Mouse (Mus musculus): ENCODE results near the gene Als2. TPM values are rescaled to one million over a fixed set of nuclear protein-coding genes. Genes with fewer than 3 reads are reported as not detected.

The Als2 gene
- polyA plus RNA-seq, 1 experiment, result 10.8 TPM

GRCm38 (mm10) chr1:59257736-59258135 lies 20.7 kb upstream of the Als2 start:
- TF ChIP-seq CTCF (conservative IDR thresholded peaks at IDR 0.05; ENCODE audit: insufficient read depth, insufficient read length, low read depth, low read length) (no peak), POLR2A (IDR thresholded peaks at IDR 0.05; ENCODE audit: low read depth, low read length) (no peak)
- no peak for DNase-seq
- 43% methylated on average over 3 of the region's 3 CpGs for WGBS
- Histone ChIP-seq H3K27me3 (replicated peaks; ENCODE audit: control insufficient read depth, insufficient read depth, low read length) (no peaks in the 10 kb centered on the region), H3K4me1 (ENCODE audit: control insufficient read depth, insufficient read depth, low read length) (no peaks in the 10 kb centered on the region), H3K4me3 (ENCODE audit: insufficient read depth, low read depth, low read length) (no peak overlapping the region), H3K36me3 (ENCODE audit: control insufficient read depth, insufficient read depth, low read length) (no peaks in the 10 kb centered on the region), H3K27ac (ENCODE audit: insufficient read depth, low read depth, low read length) (no peak overlapping the region)

DNA sequence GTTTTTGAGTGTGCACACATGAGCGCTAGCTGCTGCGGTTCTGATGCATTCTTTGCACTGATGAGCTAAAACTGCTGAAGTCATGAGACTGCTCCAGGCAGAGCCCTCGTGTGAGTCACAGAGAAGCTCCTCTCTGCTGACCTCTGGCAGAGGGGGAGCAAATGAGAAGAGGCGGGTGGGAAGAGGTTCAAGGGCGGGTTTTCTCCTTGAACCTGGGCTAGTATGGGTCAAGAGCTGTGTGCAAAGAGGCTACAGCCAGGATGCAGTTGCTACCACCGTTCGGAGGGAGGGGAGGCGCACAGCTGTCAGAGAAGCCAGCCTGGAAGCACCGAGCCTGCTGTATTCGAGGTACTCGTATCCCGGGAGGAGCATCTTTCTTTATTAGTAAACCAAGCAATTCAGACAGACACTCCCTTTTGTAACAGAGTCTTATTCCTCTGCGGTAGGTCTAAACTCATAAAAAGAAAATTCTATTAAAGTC lies 19.8 kb upstream of the Als2 start, which contains the start of gene Cdk15:
Gene Cdk15 (plus strand): TSS at position 156 of the 481 bp plus-strand sequence.
- no peak within 1 kb of the TSS for H3K4me3 ChIP-seq (ENCODE audit: insufficient read depth, low read depth, low read length)
- H3K27me3 ChIP-seq (replicated peaks; ENCODE audit: control insufficient read depth, insufficient read depth, low read length), result no peaks in the 10 kb centered on the region
- TF ChIP-seq POLR2A (IDR thresholded peaks at IDR 0.05; ENCODE audit: low read depth, low read length) (no peak), CTCF (conservative IDR thresholded peaks at IDR 0.05; ENCODE audit: insufficient read depth, insufficient read length, low read depth, low read length) (no peak)
- H3K27ac ChIP-seq (ENCODE audit: insufficient read depth, low read depth, low read length), result no peak within 1 kb of the TSS
- H3K36me3 ChIP-seq (ENCODE audit: control insufficient read depth, insufficient read depth, low read length), result no peaks in the 10 kb centered on the region
- 20% methylated on average over 13 of the region's 13 CpGs for WGBS
- DNase-seq, result peak; percentile 19
- no peaks in the 10 kb centered on the region for H3K4me1 ChIP-seq (ENCODE audit: control insufficient read depth, insufficient read depth, low read length)

GRCm38 (mm10) chr1:59253301-59253909 lies 16.4 kb upstream of the Als2 start:
- H3K4me3 ChIP-seq (ENCODE audit: insufficient read depth, low read depth, low read length), result no peak overlapping the region
- no peak for DNase-seq
- TF ChIP-seq POLR2A (IDR thresholded peaks at IDR 0.05; ENCODE audit: low read depth, low read length) (no peak), CTCF (conservative IDR thresholded peaks at IDR 0.05; ENCODE audit: insufficient read depth, insufficient read length, low read depth, low read length) (no peak)
- H3K27ac ChIP-seq (ENCODE audit: insufficient read depth, low read depth, low read length), result no peak overlapping the region
- H3K36me3 ChIP-seq (ENCODE audit: control insufficient read depth, insufficient read depth, low read length), result no peaks in the 10 kb centered on the region
- H3K27me3 ChIP-seq (replicated peaks; ENCODE audit: control insufficient read depth, insufficient read depth, low read length), result no peaks in the 10 kb centered on the region
- no peaks in the 10 kb centered on the region for H3K4me1 ChIP-seq (ENCODE audit: control insufficient read depth, insufficient read depth, low read length)
- 13% methylated on average over 18 of the region's 18 CpGs for WGBS

- no peak overlapping the region for H3K27ac ChIP-seq (ENCODE audit: insufficient read depth, low read depth, low read length)
- 11% methylated on average over 7 of the region's 7 CpGs for WGBS
- H3K4me3 ChIP-seq (ENCODE audit: insufficient read depth, low read depth, low read length), result no peak overlapping the region
- no peaks in the 10 kb centered on the region for H3K4me1 ChIP-seq (ENCODE audit: control insufficient read depth, insufficient read depth, low read length)
- H3K36me3 ChIP-seq (ENCODE audit: control insufficient read depth, insufficient read depth, low read length), result no peaks in the 10 kb centered on the region
- DNase-seq, result peak; percentile 32
- TF ChIP-seq CTCF (conservative IDR thresholded peaks at IDR 0.05; ENCODE audit: insufficient read depth, insufficient read length, low read depth, low read length), result no peak
- TF ChIP-seq POLR2A (IDR thresholded peaks at IDR 0.05; ENCODE audit: low read depth, low read length), result no peak
- no peaks in the 10 kb centered on the region for H3K27me3 ChIP-seq (replicated peaks; ENCODE audit: control insufficient read depth, insufficient read depth, low read length)
These were observed 15.7 kb upstream of the Als2 start for GRCm38 (mm10) chr1:59252762-59253161.

- Histone ChIP-seq H3K4me3 (ENCODE audit: insufficient read depth, low read depth, low read length) (no peak overlapping the region), H3K27me3 (replicated peaks; ENCODE audit: control insufficient read depth, insufficient read depth, low read length) (no peaks in the 10 kb centered on the region), H3K27ac (ENCODE audit: insufficient read depth, low read depth, low read length) (no peak overlapping the region), H3K36me3 (ENCODE audit: control insufficient read depth, insufficient read depth, low read length) (no peaks in the 10 kb centered on the region), H3K4me1 (ENCODE audit: control insufficient read depth, insufficient read depth, low read length) (no peaks in the 10 kb centered on the region)
- 4% methylated on average over 9 of the region's 9 CpGs for WGBS
- peak; percentile 86 for TF ChIP-seq CTCF (conservative IDR thresholded peaks at IDR 0.05; ENCODE audit: insufficient read depth, insufficient read length, low read depth, low read length)
- no peak for TF ChIP-seq POLR2A (IDR thresholded peaks at IDR 0.05; ENCODE audit: low read depth, low read length)
- DNase-seq, result peak; percentile 56
These were observed 10.6 kb upstream of the Als2 start for GRCm38 (mm10) chr1:59247602-59248001.

DNA sequence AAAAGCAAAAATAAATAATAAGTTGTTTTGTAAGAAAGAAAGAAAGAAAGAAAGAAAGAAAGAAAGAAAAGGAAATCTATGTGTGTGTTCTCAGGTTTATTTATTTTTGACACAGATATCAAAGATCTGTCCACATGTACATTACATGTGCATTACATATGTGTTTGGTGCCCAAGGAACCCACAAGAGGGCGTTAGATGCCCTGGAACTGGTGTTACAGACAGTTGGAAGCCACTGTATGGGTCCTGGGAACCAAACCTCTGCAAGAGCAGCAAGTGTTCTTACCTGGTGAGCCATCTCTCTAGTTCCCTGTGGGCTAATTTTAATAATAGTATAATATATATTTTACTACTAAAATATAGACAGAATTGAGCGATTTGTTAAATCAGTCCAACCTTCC lies 6.7 kb upstream of the Als2 start:
- Histone ChIP-seq H3K4me1 (ENCODE audit: control insufficient read depth, insufficient read depth, low read length) (no peaks in the 10 kb centered on the region), H3K27me3 (replicated peaks; ENCODE audit: control insufficient read depth, insufficient read depth, low read length) (no peaks in the 10 kb centered on the region), H3K36me3 (ENCODE audit: control insufficient read depth, insufficient read depth, low read length) (no peaks in the 10 kb centered on the region), H3K4me3 (ENCODE audit: insufficient read depth, low read depth, low read length) (no peak overlapping the region), H3K27ac (ENCODE audit: insufficient read depth, low read depth, low read length) (no peak overlapping the region)
- DNase-seq, result no peak
- WGBS, result 63% methylated on average over 2 of the region's 2 CpGs
- TF ChIP-seq CTCF (conservative IDR thresholded peaks at IDR 0.05; ENCODE audit: insufficient read depth, insufficient read length, low read depth, low read length) (no peak), POLR2A (IDR thresholded peaks at IDR 0.05; ENCODE audit: low read depth, low read length) (no peak)

DNA sequence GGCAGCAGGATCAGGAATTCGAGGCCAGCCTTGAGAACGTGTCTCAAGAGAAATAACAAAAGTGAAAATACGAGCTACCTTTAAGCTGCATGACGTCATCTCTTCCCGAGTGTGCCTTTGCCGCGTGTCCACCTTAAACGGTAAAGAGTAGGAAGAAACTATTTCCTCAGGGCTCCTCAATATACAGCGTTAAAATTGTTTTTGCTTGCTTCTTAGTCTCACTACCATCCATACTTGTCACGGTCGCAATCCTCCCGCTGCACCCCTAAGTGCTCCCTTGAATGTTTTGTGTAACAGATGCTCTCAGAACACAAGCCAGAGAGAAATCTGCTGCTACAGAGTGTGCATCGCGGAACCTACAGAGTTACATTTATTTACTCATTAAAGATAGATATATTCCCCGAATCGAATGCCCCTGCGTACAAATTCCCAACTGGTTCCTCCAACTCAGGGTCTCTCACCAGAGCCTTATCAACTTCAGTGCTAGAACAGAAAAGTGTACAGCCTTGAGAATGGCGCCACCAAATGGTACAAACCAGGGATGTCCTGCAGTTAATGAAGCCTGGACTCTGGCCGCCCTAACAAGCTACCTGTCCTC lies 682 bp upstream of the Als2 start:
- no peaks in the 10 kb centered on the region for H3K36me3 ChIP-seq (ENCODE audit: control insufficient read depth, insufficient read depth, low read length)
- no peak for TF ChIP-seq POLR2A (IDR thresholded peaks at IDR 0.05; ENCODE audit: low read depth, low read length)
- TF ChIP-seq CTCF (conservative IDR thresholded peaks at IDR 0.05; ENCODE audit: insufficient read depth, insufficient read length, low read depth, low read length), result peak; percentile 89
- H3K27ac ChIP-seq (ENCODE audit: insufficient read depth, low read depth, low read length), result peak overlapping the region; percentile 70; the same call in 1 of the 2 replicates
- peaks cover 7% of the 10 kb centered on the region; the same call in 1 of the 2 replicates for H3K4me1 ChIP-seq (ENCODE audit: control insufficient read depth, insufficient read depth, low read length)
- no peaks in the 10 kb centered on the region for H3K27me3 ChIP-seq (replicated peaks; ENCODE audit: control insufficient read depth, insufficient read depth, low read length)
- DNase-seq, result peak; percentile 91
- H3K4me3 ChIP-seq (ENCODE audit: insufficient read depth, low read depth, low read length), result peak overlapping the region; percentile 70
- WGBS, result under 1% methylated on average over 19 of the region's 19 CpGs
